20 mouse cellular contexts compared by ENCODE assay signal in the genomic region with DNA sequence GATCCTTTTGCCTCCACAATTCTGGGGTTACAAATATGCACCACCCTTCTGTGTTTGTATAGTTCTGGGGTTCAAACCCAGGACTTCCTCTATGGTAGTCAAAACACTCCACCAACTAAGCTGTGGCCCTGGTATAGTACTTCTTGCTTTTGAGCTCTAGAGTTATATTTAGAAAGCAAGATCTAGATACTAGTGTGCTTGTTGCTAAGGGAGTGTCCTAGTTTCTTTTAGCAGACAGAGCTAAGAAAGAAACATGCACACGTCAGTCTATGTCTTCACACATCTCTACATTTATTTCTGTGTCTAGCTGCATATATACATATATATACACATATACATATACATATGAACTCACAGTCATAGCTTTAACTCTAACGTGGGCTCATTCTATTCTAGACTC. TPM values are rescaled to one million over a fixed set of nuclear protein-coding genes. Genes with fewer than 3 reads are reported as not detected.
DNase-seq lines count a peak whose midpoint lies in the region; ATAC-seq and TF ChIP-seq lines count a peak whose summit lies in the region.
"Had no signal": no experiment of that assay in that cellular context is flagged by ENCODE, and none has a peak within 500 bp of the region (broad histone marks: within the 10 kb centered on the region; RNA-seq: fewer than 3 reads in every experiment).

No protein-coding gene starts in this region.

- H3K36me3 ChIP-seq in MEL (ENCODE audit: control insufficient read depth in 1 of 2, insufficient read depth in 2 of 2, low read length in 2 of 2), result peaks cover 0 to 8% of the 10 kb centered on the region in 2 experiments; a peak in 2 of 4 replicates
- no peaks in the 10 kb centered on the region for H3K36me3 ChIP-seq in midbrain, embryonic 11.5 days (ENCODE audit: control insufficient read depth, insufficient read depth, low read length)
- H3K36me3 ChIP-seq: liver, embryonic 12.5 days; midbrain, embryonic 13.5 days; neural tube, embryonic 15.5 days; stomach, embryonic 15.5 days had no signal

- H3K27me3 ChIP-seq in MEL (ENCODE audit: control insufficient read depth in 1 of 2, insufficient read depth in 2 of 2, low read length in 2 of 2), result no peaks in the 10 kb centered on the region
- H3K27me3 ChIP-seq in midbrain, embryonic 11.5 days (ENCODE audit: control insufficient read depth, insufficient read depth, low read length), result no peaks in the 10 kb centered on the region
- H3K27me3 ChIP-seq: forebrain, embryonic 13.5 days; liver, embryonic 12.5 days; midbrain, embryonic 13.5 days; neural tube, embryonic 15.5 days; stomach, embryonic 15.5 days had no signal

- no peak overlapping the region for H3K4me2 ChIP-seq in midbrain, embryonic 11.5 days
- H3K4me2 ChIP-seq: forebrain, embryonic 13.5 days; liver, embryonic 12.5 days; lung, embryonic 14.5 days; midbrain, embryonic 13.5 days; neural tube, embryonic 15.5 days; stomach, embryonic 15.5 days had no signal

- WGBS in midbrain, embryonic 11.5 days, result 91% methylated on average over 2 of the region's 2 CpGs

- intact Hi-C loops in gastrocnemius, adult 2 months (cut with DNase I), result no loop called here
- intact Hi-C loops in gastrocnemius, postnatal 36 days (cut with DNase I), result no loop called here
- intact Hi-C loops in left cerebral cortex, postnatal 36 days (cut with DNase I), result no loop called here

- no peak overlapping the region for H3K4me3 ChIP-seq in gastrocnemius, adult 2 months
- H3K4me3 ChIP-seq in MEL (ENCODE audit: control insufficient read depth in 1 of 2, insufficient read depth in 1 of 2, low read depth in 2 of 2, low read length in 2 of 2), result no peak overlapping the region
- no peak overlapping the region for H3K4me3 ChIP-seq in midbrain, embryonic 11.5 days (ENCODE audit: low read depth, low read length)
- H3K4me3 ChIP-seq: forebrain, embryonic 13.5 days; liver, embryonic 12.5 days; midbrain, embryonic 13.5 days; myocyte; neural tube, embryonic 15.5 days; stomach, embryonic 15.5 days had no signal

- no peak for DNase-seq in gastrocnemius, adult 2 months
- DNase-seq in gastrocnemius, postnatal 36 days, result no peak
- peak; percentile 18 for DNase-seq in left cerebral cortex, adult 11 months (ENCODE audit: low spot score)
- no peak for DNase-seq in left cerebral cortex, postnatal 36 days (ENCODE audit: low spot score in 2 of 2)
- DNase-seq in MEL (ENCODE audit: low read depth, low spot score), result peak; percentile 75
- DNase-seq in midbrain, embryonic 11.5 days (ENCODE audit: low spot score, missing footprints), result no peak
- DNase-seq: cerebellum, adult 9-11 months; embryo, embryonic 11 days; kidney, adult 2 months; kidney, postnatal 25 days; lung, embryonic 14.5 days had no signal

- no peak for TF ChIP-seq CTCF in gastrocnemius, adult 2 months (IDR thresholded peaks at IDR 0.05)
- no peak for TF ChIP-seq CTCF in MEL (IDR thresholded peaks at IDR 0.05 in 2 of 3, conservative IDR thresholded peaks at IDR 0.05 in 1 of 3; ENCODE audit: control insufficient read depth in 1 of 3, insufficient read depth in 1 of 3, low read depth in 2 of 3, low read length in 3 of 3, poor library complexity in 1 of 3, severe bottlenecking in 1 of 3)

- TF ChIP-seq RAD21 in MEL (IDR thresholded peaks at IDR 0.05; ENCODE audit: low read depth, low read length), result no peak

- peaks cover 0 to 4% of the 10 kb centered on the region in 2 experiments; a peak in 1 of 4 replicates for H3K4me1 ChIP-seq in MEL (ENCODE audit: control insufficient read depth in 1 of 2, insufficient read depth in 2 of 2, low read length in 2 of 2)
- H3K4me1 ChIP-seq in midbrain, embryonic 11.5 days (ENCODE audit: control insufficient read depth, insufficient read depth, low read length), result no peaks in the 10 kb centered on the region
- H3K4me1 ChIP-seq: forebrain, embryonic 13.5 days; liver, embryonic 12.5 days; midbrain, embryonic 13.5 days; neural tube, embryonic 15.5 days; stomach, embryonic 15.5 days had no signal

- no peak for TF ChIP-seq POLR2A in MEL (IDR thresholded peaks at IDR 0.05; ENCODE audit: control insufficient read depth in 1 of 2, insufficient read depth in 1 of 2, low read depth in 1 of 2, low read length in 2 of 2, poor library complexity in 1 of 2)

- peak; percentile 78; the same call in 1 of the 2 replicates for ATAC-seq in monocyte, adult 5-6 weeks (replicated peaks; ENCODE audit: insufficient number of reproducible peaks, low FRiP score, low TSS enrichment, poor library complexity, severe bottlenecking)
- ATAC-seq in midbrain, embryonic 11.5 days (ENCODE audit: low FRiP score), result no peak
- no peak for ATAC-seq in erythroid progenitor cell, adult 5-6 weeks (replicated peaks; ENCODE audit: low FRiP score, poor library complexity, severe bottlenecking)
- ATAC-seq: forebrain, embryonic 13.5 days; hindbrain, embryonic 16.5 days; liver, embryonic 12.5 days; midbrain, embryonic 13.5 days had no signal

- H3K9me3 ChIP-seq in MEL (replicated peaks; ENCODE audit: insufficient read depth, low read length), result no peaks in the 10 kb centered on the region
- no peaks in the 10 kb centered on the region for H3K9me3 ChIP-seq in midbrain, embryonic 11.5 days (ENCODE audit: control insufficient read depth, low read length)
- H3K9me3 ChIP-seq: forebrain, embryonic 13.5 days; liver, embryonic 12.5 days; midbrain, embryonic 13.5 days; neural tube, embryonic 15.5 days; stomach, embryonic 15.5 days had no signal

- peak overlapping the region; percentile 48 for H3K27ac ChIP-seq in gastrocnemius, adult 2 months
- H3K27ac ChIP-seq in MEL (ENCODE audit: control insufficient read depth, low read depth, low read length), result no peak overlapping the region
- H3K27ac ChIP-seq in midbrain, embryonic 11.5 days (ENCODE audit: low read depth, low read length), result no peak overlapping the region
- H3K27ac ChIP-seq: forebrain, embryonic 13.5 days; liver, embryonic 12.5 days; midbrain, embryonic 13.5 days; neural tube, embryonic 15.5 days; stomach, embryonic 15.5 days had no signal

- TF ChIP-seq EP300 in MEL (IDR thresholded peaks at IDR 0.05; ENCODE audit: low read depth in 1 of 2, low read length in 2 of 2), result no peak

- no peaks in the 10 kb centered on the region for H3K79me2 ChIP-seq in MEL (ENCODE audit: control insufficient read depth, insufficient read depth, low read length, poor library complexity)

- H3K9ac ChIP-seq in MEL (ENCODE audit: control insufficient read depth, low read depth, low read length, poor library complexity, severe bottlenecking), result no peak overlapping the region
- no peak overlapping the region for H3K9ac ChIP-seq in midbrain, embryonic 11.5 days (ENCODE audit: low read length)
- H3K9ac ChIP-seq: forebrain, embryonic 13.5 days; liver, embryonic 12.5 days; lung, embryonic 14.5 days; midbrain, embryonic 13.5 days; neural tube, embryonic 15.5 days; stomach, embryonic 15.5 days had no signal

TF ChIP-seq in MEL, 35 proteins besides CTCF, POLR2A, EP300 and RAD21:
- TF ChIP-seq GATA1 (IDR thresholded peaks at IDR 0.05; ENCODE audit: low read depth, low read length), result peak; percentile 22; the same call in 1 of the 2 replicates
- TF ChIP-seq SIN3A (IDR thresholded peaks at IDR 0.05; ENCODE audit: low read length), result no peak
- TF ChIP-seq MEF2A (IDR thresholded peaks at IDR 0.05; ENCODE audit: extremely low read depth, insufficient replicate concordance, low read depth, low read length, poor library complexity, severe bottlenecking), result peak; percentile 88

RNA-seq across cellular contexts. Expression of a gene that starts 7.8 kb away (rescaled TPM):
- under 1 TPM; 0.05 to 0.11 TPM for total RNA-seq in gastrocnemius, adult 2 months (2021)
- total RNA-seq in gastrocnemius, postnatal 36 days (2021), result under 1 TPM in 1 of 2 experiments, not detected in 1; 0.05 TPM
- total RNA-seq in left cerebral cortex, postnatal 36 days (2021), result under 1 TPM; 0.32 to 0.43 TPM
- total RNA-seq in MEL (2012; rRNA removed), result 0.54 and 0.62 TPM in 2 replicates
- under 1 TPM in 1 of 2 experiments, not detected in 1; 0.65 TPM for polyA plus RNA-seq in MEL (2012; ENCODE audit: insufficient read depth in 1 of 2, insufficient read length in 2 of 2, low read depth in 1 of 2, low replicate concordance in 2 of 2, missing spikeins in 1 of 2)
- total RNA-seq in monocyte, adult 5-6 weeks (2017), result 0.19 to 0.49 TPM (median 0.32 TPM) in 3 replicates
- polyA plus RNA-seq in midbrain, embryonic 11.5 days (2014; fragmentation: Nextera tagmentation; extraction: Ambion mirVana), result 0.57 and 0.60 TPM in 2 replicates
- not detected in 2 replicates for total RNA-seq in erythroid progenitor cell, adult 5-6 weeks (2015; ENCODE audit: low replicate concordance)
- not detected in 2 replicates for total RNA-seq in erythroid progenitor cell, adult 5-6 weeks (2017; ENCODE audit: low replicate concordance)

RNA-seq across cellular contexts. Expression of a gene that starts 39.3 kb away (rescaled TPM):
- 1,000 to 10,000 TPM in 1 of 2 experiments, 100 to 1,000 TPM in 1; 428 to 1,099 TPM for total RNA-seq in gastrocnemius, adult 2 months (2021)
- total RNA-seq in gastrocnemius, postnatal 36 days (2021), result 100 to 1,000 TPM; 150 to 798 TPM
- 100 to 1,000 TPM; 178 to 184 TPM for total RNA-seq in left cerebral cortex, postnatal 36 days (2021)
- 274 and 314 TPM in 2 replicates for total RNA-seq in MEL (2012; rRNA removed)
- 100 to 1,000 TPM; 205 to 273 TPM for polyA plus RNA-seq in MEL (2012; ENCODE audit: insufficient read depth in 1 of 2, insufficient read length in 2 of 2, low read depth in 1 of 2, low replicate concordance in 2 of 2, missing spikeins in 1 of 2)
- 927 to 1,272 TPM (median 1,055 TPM) in 3 replicates for total RNA-seq in monocyte, adult 5-6 weeks (2017)
- 499 and 533 TPM in 2 replicates for polyA plus RNA-seq in midbrain, embryonic 11.5 days (2014; fragmentation: Nextera tagmentation; extraction: Ambion mirVana)
- 134 and 153 TPM in 2 replicates for total RNA-seq in erythroid progenitor cell, adult 5-6 weeks (2015; ENCODE audit: low replicate concordance)
- total RNA-seq in erythroid progenitor cell, adult 5-6 weeks (2017; ENCODE audit: low replicate concordance), result 196 and 241 TPM in 2 replicates

RNA-seq across cellular contexts. Expression of a gene that starts 59.3 kb away (rescaled TPM):
- total RNA-seq in gastrocnemius, adult 2 months (2021), result 100 to 1,000 TPM in 1 of 2 experiments, 10 to 100 TPM in 1; 94.5 to 104 TPM
- total RNA-seq in gastrocnemius, postnatal 36 days (2021), result 10 to 100 TPM; 80.6 to 90.5 TPM
- 100 to 1,000 TPM; 165 to 202 TPM for total RNA-seq in left cerebral cortex, postnatal 36 days (2021)
- 102 and 107 TPM in 2 replicates for total RNA-seq in MEL (2012; rRNA removed)
- polyA plus RNA-seq in MEL (2012; ENCODE audit: insufficient read depth in 1 of 2, insufficient read length in 2 of 2, low read depth in 1 of 2, low replicate concordance in 2 of 2, missing spikeins in 1 of 2), result 100 to 1,000 TPM; 247 to 442 TPM
- total RNA-seq in monocyte, adult 5-6 weeks (2017), result 84.5 to 177 TPM (median 158 TPM) in 3 replicates
- polyA plus RNA-seq in midbrain, embryonic 11.5 days (2014; fragmentation: Nextera tagmentation; extraction: Ambion mirVana), result 209 and 218 TPM in 2 replicates
- total RNA-seq in erythroid progenitor cell, adult 5-6 weeks (2015; ENCODE audit: low replicate concordance), result 157 and 197 TPM in 2 replicates
- total RNA-seq in erythroid progenitor cell, adult 5-6 weeks (2017; ENCODE audit: low replicate concordance), result 107 and 126 TPM in 2 replicates

Comparison
In these comparisons a context has a peak if more than half of its experiments do, and no peak if none do; other contexts are left out.
1. DNase-seq: peak in left cerebral cortex, adult 11 months (single experiment) and MEL (single experiment); none in gastrocnemius, adult 2 months (single experiment), gastrocnemius, postnatal 36 days (0 of 2), left cerebral cortex, postnatal 36 days (0 of 2) and midbrain, embryonic 11.5 days (single experiment).